Mouse (Mus musculus): ENCODE measurements at regions not wholly inside any gene's neighbourhood (a gene's known extent, or its start where the extent isn't known, plus 50 kb on each side); places are given as distances from the start of the nearest gene placed in this dataset.

- no peak overlapping the region for H3K4me3 ChIP-seq (ENCODE audit: low read length)
- H3K4me1 ChIP-seq (ENCODE audit: insufficient read depth, low read length), result no peaks in the 10 kb centered on the region
- 73% methylated on average over 2 of the region's 2 CpGs for WGBS
- H3K4me2 ChIP-seq (replicated peaks; ENCODE audit: low read depth, low read length), result no peak overlapping the region
- no peak for ATAC-seq (ENCODE audit: low FRiP score, low TSS enrichment)
- no peaks in the 10 kb centered on the region for H3K36me3 ChIP-seq (ENCODE audit: insufficient read depth, low read length)
- no peaks in the 10 kb centered on the region for H3K9me3 ChIP-seq (ENCODE audit: low read length)
- no peak overlapping the region for H3K27ac ChIP-seq (ENCODE audit: low read length)
- H3K27me3 ChIP-seq (ENCODE audit: insufficient read depth, low read length), result no peaks in the 10 kb centered on the region
- no peak overlapping the region for H3K9ac ChIP-seq (replicated peaks; ENCODE audit: low read length)
Measured at GRCm38 (mm10) chr3:63553426-63553825, 69.7 kb upstream of the Gm34302 start.

GRCm38 (mm10) chr3:63551661-63552060 is 68.0 kb upstream of the Gm34302 start:
- ATAC-seq (ENCODE audit: low FRiP score, low TSS enrichment), result no peak
- Histone ChIP-seq H3K9me3 (ENCODE audit: low read length) (no peaks in the 10 kb centered on the region), H3K27me3 (ENCODE audit: insufficient read depth, low read length) (no peaks in the 10 kb centered on the region), H3K27ac (ENCODE audit: low read length) (no peak overlapping the region), H3K36me3 (ENCODE audit: insufficient read depth, low read length) (no peaks in the 10 kb centered on the region), H3K9ac (replicated peaks; ENCODE audit: low read length) (no peak overlapping the region), H3K4me3 (ENCODE audit: low read length) (no peak overlapping the region), H3K4me2 (replicated peaks; ENCODE audit: low read depth, low read length) (no peak overlapping the region), H3K4me1 (ENCODE audit: insufficient read depth, low read length) (no peaks in the 10 kb centered on the region)
- 69% methylated on average over 5 of the region's 5 CpGs for whole genome bisulfite sequencing

- 54% methylated on average over 4 of the region's 4 CpGs for WGBS
- peak; percentile 51; the same call in 1 of the 2 replicates for ATAC-seq (ENCODE audit: low FRiP score, low TSS enrichment)
- H3K27ac ChIP-seq (ENCODE audit: low read length), result peak overlapping the region; percentile 60
Measured at GRCm38 (mm10) chr3:63542638-63543408, 59.1 kb upstream of the Gm34302 start.

GRCm38 (mm10) chr3:63538881-63539280 is 55.2 kb upstream of the Gm34302 start:
- H3K4me2 ChIP-seq (replicated peaks; ENCODE audit: low read depth, low read length), result no peak overlapping the region
- WGBS, result 73% methylated on average over 2 of the region's 2 CpGs
- no peak; the same call in 1 of the 2 replicates for ATAC-seq (ENCODE audit: low FRiP score, low TSS enrichment)

More at GRCm38 (mm10) chr3:63542638-63543408, 59.1 kb upstream of the Gm34302 start:
- no peak overlapping the region for H3K9ac ChIP-seq (replicated peaks; ENCODE audit: low read length)
- no peaks in the 10 kb centered on the region for H3K9me3 ChIP-seq (ENCODE audit: low read length)
- H3K36me3 ChIP-seq (ENCODE audit: insufficient read depth, low read length), result no peaks in the 10 kb centered on the region
- no peaks in the 10 kb centered on the region for H3K4me1 ChIP-seq (ENCODE audit: insufficient read depth, low read length)
- H3K27me3 ChIP-seq (ENCODE audit: insufficient read depth, low read length), result no peaks in the 10 kb centered on the region
- H3K4me3 ChIP-seq (ENCODE audit: low read length), result no peak overlapping the region
- no peak overlapping the region for H3K4me2 ChIP-seq (replicated peaks; ENCODE audit: low read depth, low read length)

GRCm38 (mm10) chr3:63534141-63534540 is 50.5 kb upstream of the Gm34302 start:
- no peaks in the 10 kb centered on the region for H3K36me3 ChIP-seq (ENCODE audit: insufficient read depth, low read length)
- no peaks in the 10 kb centered on the region for H3K27me3 ChIP-seq (ENCODE audit: insufficient read depth, low read length)
- no peak overlapping the region for H3K4me2 ChIP-seq (replicated peaks; ENCODE audit: low read depth, low read length)
- H3K9ac ChIP-seq (replicated peaks; ENCODE audit: low read length), result no peak overlapping the region
- 53% methylated on average over 2 of the region's 2 CpGs for WGBS
- no peak for ATAC-seq (ENCODE audit: low FRiP score, low TSS enrichment)
- H3K27ac ChIP-seq (ENCODE audit: low read length), result no peak overlapping the region
- H3K4me3 ChIP-seq (ENCODE audit: low read length), result no peak overlapping the region
- no peaks in the 10 kb centered on the region for H3K4me1 ChIP-seq (ENCODE audit: insufficient read depth, low read length)
- no peaks in the 10 kb centered on the region for H3K9me3 ChIP-seq (ENCODE audit: low read length)

More at GRCm38 (mm10) chr3:63538881-63539280, 55.2 kb upstream of the Gm34302 start:
- H3K36me3 ChIP-seq (ENCODE audit: insufficient read depth, low read length), result no peaks in the 10 kb centered on the region
- H3K4me1 ChIP-seq (ENCODE audit: insufficient read depth, low read length), result no peaks in the 10 kb centered on the region
- H3K27ac ChIP-seq (ENCODE audit: low read length), result no peak overlapping the region
- no peak overlapping the region for H3K4me3 ChIP-seq (ENCODE audit: low read length)
- no peaks in the 10 kb centered on the region for H3K9me3 ChIP-seq (ENCODE audit: low read length)
- no peak overlapping the region for H3K9ac ChIP-seq (replicated peaks; ENCODE audit: low read length)
- H3K27me3 ChIP-seq (ENCODE audit: insufficient read depth, low read length), result no peaks in the 10 kb centered on the region
